Mouse (Mus musculus) CH12.LX (cell line): ENCODE results near the gene Cxcl9. TPM values are rescaled to one million over a fixed set of nuclear protein-coding genes. Genes with fewer than 3 reads are reported as not detected.
"Not testable (repeated sequence)": the region's sequence is repeated elsewhere in the genome, so short reads cannot be mapped to it uniquely, and the experiment has no call there.

Experiments used
- DNase-seq: peaks from one replicate; pipeline ENCODE4 v3.0.0-alpha.2; 2013; ENCODE audit errors: extremely low read depth
- H3K27ac ChIP-seq: 2 replicates; pipeline ENCODE4 v1.5.1; 2012; ENCODE audit warnings: low read depth, mild to moderate bottlenecking, control low read depth, moderate library complexity; ENCODE audit not compliant: insufficient read depth
- H3K27me3 ChIP-seq: replicated peaks from 2 replicates; pipeline ENCODE3; 2012; ENCODE audit warnings: inconsistent platforms
- H3K36me3 ChIP-seq, 2 experiments: replicated peaks in 1 of 2; 2 replicates each; pipeline versions ENCODE3 to v1.6.1; 2012; ENCODE audit warnings: inconsistent platforms in 1 of 2, low read length in 1 of 2, mild to moderate bottlenecking in 1 of 2, mixed read lengths in 1 of 2, moderate library complexity in 1 of 2; ENCODE audit not compliant: control insufficient read depth in 1 of 2, insufficient read depth in 1 of 2
- H3K4me1 ChIP-seq, 2 experiments: 2 replicates each; pipeline ENCODE4 v1.6.1; 2012; ENCODE audit warnings: inconsistent platforms in 1 of 2, moderate library complexity in 1 of 2; ENCODE audit not compliant: insufficient read depth in 2 of 2, control insufficient read depth in 1 of 2
- H3K4me2 ChIP-seq: 2 replicates; pipeline ENCODE4 v1.6.1; 2012; ENCODE audit warnings: low read depth, mild to moderate bottlenecking, control low read depth; ENCODE audit not compliant: poor library complexity, insufficient read depth, severe bottlenecking
- H3K4me3 ChIP-seq, 3 experiments: fragments of 150-350 bp in 1 of 3; sonication (generic) in 1 of 3; replicated peaks in 1 of 3; 2 replicates each; pipeline versions ENCODE3 to v1.5.1; 2011 to 2012; ENCODE audit warnings: low read depth in 2 of 3, low read length in 2 of 3, mild to moderate bottlenecking in 2 of 3, moderate library complexity in 2 of 3, control low read depth in 1 of 3, improper control_type of control experiment in 1 of 3, inconsistent platforms in 1 of 3, mixed read lengths in 1 of 3; ENCODE audit not compliant: poor library complexity in 1 of 3
- H3K79me2 ChIP-seq: replicated peaks from 2 replicates; pipeline ENCODE4 v1.6.1; 2012; ENCODE audit warnings: mild to moderate bottlenecking, moderate library complexity; ENCODE audit not compliant: control insufficient read depth, poor library complexity, insufficient read depth, severe bottlenecking; ENCODE audit errors: extremely low read depth
- H3K9ac ChIP-seq: 2 replicates; pipeline ENCODE4 v1.6.1; 2012; ENCODE audit warnings: low read depth, mild to moderate bottlenecking, control low read depth, moderate library complexity; ENCODE audit not compliant: insufficient read depth
- H3K9me3 ChIP-seq: replicated peaks from 2 replicates; pipeline ENCODE3; 2012; ENCODE audit warnings: low read length, inconsistent platforms, mixed read lengths
- BHLHE40 ChIP-seq: IDR thresholded peaks from 2 replicates; pipeline ENCODE4 v1.6.1; 2011; ENCODE audit warnings: mild to moderate bottlenecking, low read depth, low read length, improper control_type of control experiment
- CHD1 ChIP-seq: IDR thresholded peaks from 2 replicates; pipeline ENCODE4 v1.6.1; 2012; ENCODE audit warnings: low read depth, low read length, improper control_type of control experiment, inconsistent platforms
- E2F4 ChIP-seq: IDR thresholded peaks from 2 replicates; pipeline ENCODE4 v1.6.1; 2011; ENCODE audit warnings: low read depth, low read length, improper control_type of control experiment; ENCODE audit not compliant: insufficient replicate concordance
- ELF1 ChIP-seq: IDR thresholded peaks from 2 replicates; pipeline ENCODE4 v1.6.1; 2014; ENCODE audit warnings: low read depth, mild to moderate bottlenecking, inconsistent platforms, low read length, improper control_type of control experiment
- EP300 ChIP-seq: IDR thresholded peaks from 2 replicates; pipeline ENCODE4 v1.6.1; 2011; ENCODE audit warnings: low read length, improper control_type of control experiment
- ETS1 ChIP-seq: conservative IDR thresholded peaks from 2 replicates; pipeline ENCODE4 v1.6.1; 2012; ENCODE audit warnings: low read depth, mild to moderate bottlenecking, inconsistent platforms, low read length, improper control_type of control experiment, moderate library complexity
- GABPA ChIP-seq: IDR thresholded peaks from 2 replicates; pipeline ENCODE4 v1.6.1; 2012; ENCODE audit warnings: low read depth, low read length, improper control_type of control experiment, inconsistent platforms; ENCODE audit not compliant: insufficient replicate concordance
- IRF4 ChIP-seq: IDR thresholded peaks from 2 replicates; pipeline ENCODE4 v1.6.1; 2014; ENCODE audit warnings: low read depth, mild to moderate bottlenecking, inconsistent platforms, low read length, improper control_type of control experiment
- MAFK ChIP-seq: IDR thresholded peaks from 2 replicates; pipeline ENCODE4 v1.6.1; 2011; ENCODE audit warnings: low read length, improper control_type of control experiment; ENCODE audit not compliant: insufficient replicate concordance
- MAX ChIP-seq: IDR thresholded peaks from 2 replicates; pipeline ENCODE4 v1.6.1; 2011; ENCODE audit warnings: low read length, improper control_type of control experiment
- MEF2A ChIP-seq: IDR thresholded peaks from 2 replicates; pipeline ENCODE4 v1.6.1; 2014; ENCODE audit warnings: low read depth, mild to moderate bottlenecking, inconsistent platforms, low read length, improper control_type of control experiment, borderline replicate concordance
- MXI1 ChIP-seq: IDR thresholded peaks from 2 replicates; pipeline ENCODE4 v1.6.1; 2011; ENCODE audit warnings: mild to moderate bottlenecking, low read depth, low read length, improper control_type of control experiment
- NRF1 ChIP-seq: IDR thresholded peaks from 2 replicates; pipeline ENCODE4 v1.6.1; 2014; ENCODE audit warnings: low read depth, mild to moderate bottlenecking, inconsistent platforms, low read length, improper control_type of control experiment, moderate library complexity
- POLR2A ChIP-seq: IDR thresholded peaks from 2 replicates; pipeline ENCODE4 v1.6.1; 2011; ENCODE audit warnings: low read depth, mild to moderate bottlenecking, improper control_type of control experiment, low read length
- POLR2AphosphoS2 ChIP-seq: IDR thresholded peaks from 2 replicates; pipeline ENCODE4 v1.6.1; 2011; ENCODE audit warnings: low read depth, low read length, improper control_type of control experiment
- RCOR1 ChIP-seq: conservative IDR thresholded peaks from 2 replicates; pipeline ENCODE4 v1.6.1; 2012; ENCODE audit warnings: low read depth, mild to moderate bottlenecking, inconsistent platforms, low read length, improper control_type of control experiment
- SMC3 ChIP-seq: IDR thresholded peaks from 2 replicates; pipeline ENCODE4 v1.6.1; 2011; ENCODE audit warnings: low read depth, low read length, improper control_type of control experiment
- ZC3H11A ChIP-seq: IDR thresholded peaks from 2 replicates; pipeline ENCODE4 v1.6.1; 2012; ENCODE audit warnings: low read depth, mild to moderate bottlenecking, inconsistent platforms, low read length, improper control_type of control experiment
- ZMIZ1 ChIP-seq: IDR thresholded peaks from 2 replicates; pipeline ENCODE4 v1.6.1; 2012; ENCODE audit warnings: low read depth, mild to moderate bottlenecking, inconsistent platforms, low read length, improper control_type of control experiment
- dilution Hi-C: fragments of 300-500 bp; cut with MboI; formaldehyde crosslinking; loops from 2 replicates; pipeline ENCODE4 v1.14.3; 2020; ENCODE audit warnings: low sequenced_read_pairs; ENCODE audit not compliant: extremely low pct_unique_long_range_greater_than_20kb, extremely low pct_ligation_motif_present
- in situ Hi-C: fragments of 300-500 bp; cut with MboI; formaldehyde crosslinking; loops from 3 replicates; pipeline ENCODE4 v1.14.3; 2019; ENCODE audit warnings: low sequenced_read_pairs, low pct_ligation_motif_present, low pct_unique_long_range_greater_than_20kb, mixed read lengths
- polyA plus RNA-seq: library from polyadenylated mRNA; unstranded; fragments of >175 nt; gene quantifications from 2 replicates; pipeline ENCODE4 v1.2.1, GENCODE M21; 2012; ENCODE audit warnings: low read depth; ENCODE audit not compliant: insufficient read length
- total RNA-seq, 2 experiments: library from RNA; depleted of rRNA; stranded (reverse); fragments of 300-350 nt in 1 of 2; fragments of >200 nt in 1 of 2; gene quantifications; 2 replicates each; pipeline ENCODE4 v1.2.3; 2012 to 2014

Cxcl9 gene
- total and polyA plus RNA-seq, 3 experiments = not detected

DNA sequence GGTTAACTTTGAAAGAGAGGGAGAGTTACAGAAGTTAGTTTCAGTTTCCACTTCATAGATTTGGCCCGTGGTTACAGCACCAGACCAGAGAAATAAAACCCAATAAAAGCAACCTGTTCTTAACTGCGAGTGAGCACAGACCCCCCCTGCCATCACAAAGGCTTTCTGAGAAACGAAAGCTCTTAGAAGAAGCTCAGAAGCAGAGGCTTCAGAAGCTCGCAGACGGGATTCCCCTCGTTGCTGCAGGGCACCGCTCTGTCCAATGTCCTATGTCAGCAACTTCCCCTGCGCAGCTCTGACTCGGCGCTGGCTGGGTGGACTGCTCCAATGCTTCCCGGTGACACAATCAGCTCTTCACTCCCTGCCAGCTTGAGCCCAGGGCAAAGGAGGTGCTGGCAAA is 25.6 kb upstream of the Cxcl9 start (continued):
- TF ChIP-seq SMC3 (no peak), E2F4 (no peak), GABPA (no peak), MAFK (peak; percentile 80), MAX (no peak), ZMIZ1 (no peak), NRF1 (peak; percentile 75), CHD1 (no peak), BHLHE40 (peak; percentile 49; the same call in 1 of the 2 replicates), MEF2A (no peak), POLR2AphosphoS2 (no peak), EP300 (no peak; the same call in 1 of the 2 replicates), ZC3H11A (no peak), RCOR1 (no peak), ELF1 (peak; percentile 42; the same call in 1 of the 2 replicates), IRF4 (peak; percentile 35; the same call in 1 of the 2 replicates), POLR2A (no peak), MXI1 (no peak)
- TF ChIP-seq, all 38 proteins: peak for 8

DNA sequence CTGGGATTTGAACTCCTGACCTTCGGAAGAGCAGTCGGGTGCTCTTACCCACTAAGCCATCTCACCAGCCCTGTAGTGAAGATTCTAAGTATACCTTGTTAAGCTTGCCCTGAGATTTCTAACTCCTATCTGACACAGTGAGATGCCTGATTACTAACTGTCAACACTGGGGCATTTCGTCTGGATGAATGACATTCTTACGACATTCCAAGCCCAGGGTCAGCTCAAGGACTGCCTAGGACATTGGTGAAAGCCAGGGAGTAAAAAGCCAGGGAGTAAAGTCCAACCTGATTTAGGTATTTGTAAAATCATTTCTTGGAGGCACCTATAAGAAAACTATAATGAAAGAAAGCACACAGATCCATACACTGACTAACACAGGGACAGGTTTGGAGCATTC is 24.8 kb upstream of the Cxcl9 start:
- H3K9me3 ChIP-seq, dilution Hi-C loops, H3K9ac ChIP-seq, H3K27ac ChIP-seq, H3K4me3 ChIP-seq, H3K27me3 ChIP-seq, H3K79me2 ChIP-seq, H3K4me2 ChIP-seq, DNase-seq, in situ Hi-C loops, H3K36me3 ChIP-seq: not testable (repeated sequence)
- peaks cover 24 to 41% of the 10 kb centered on the region in 2 experiments for H3K4me1 ChIP-seq

- TF ChIP-seq SMC3 = no peak
- peak; percentile 38; the same call in 1 of the 2 replicates for TF ChIP-seq IRF4
- no peak for TF ChIP-seq ETS1
- no peak for TF ChIP-seq ZMIZ1
- dilution Hi-C loops (no loop called here), in situ Hi-C loops (no loop called here)
- Histone ChIP-seq H3K27ac (no peak overlapping the region), H3K9ac (no peak overlapping the region), H3K27me3 (no peaks in the 10 kb centered on the region), H3K79me2 (no peaks in the 10 kb centered on the region), H3K4me2 (peak overlapping the region; percentile 57), H3K4me1 (peaks cover 26 to 58% of the 10 kb centered on the region in 2 experiments), H3K9me3 (peaks cover 2% of the 10 kb centered on the region), H3K4me3 (peak overlapping the region in 1 of 3 experiments; percentile 7), H3K36me3 (peaks cover 0 to 10% of the 10 kb centered on the region in 2 experiments)
- DNase-seq = no peak
These were observed 21.9 kb upstream of the Cxcl9 start for GRCm38 (mm10) chr5:92349731-92350130.
